Mouse (Mus musculus) C3H10T1/2 (cell line): ENCODE measurements around the gene Aff2. TPM values are rescaled to one million over a fixed set of nuclear protein-coding genes. Genes with fewer than 3 reads are reported as not detected.

Experiments used
- polyA plus RNA-seq, 2 experiments: library from polyadenylated mRNA; unstranded; fragments of >200 nt; fragmentation: generic; extraction: Trizol; gene quantifications; one replicate each; pipeline ENCODE4 v1.2.1; 2012; ENCODE audit warnings: missing spikeins in 2 of 2

The Aff2 gene
- under 1 TPM; 0.09 to 0.80 TPM for polyA plus RNA-seq

DNA sequence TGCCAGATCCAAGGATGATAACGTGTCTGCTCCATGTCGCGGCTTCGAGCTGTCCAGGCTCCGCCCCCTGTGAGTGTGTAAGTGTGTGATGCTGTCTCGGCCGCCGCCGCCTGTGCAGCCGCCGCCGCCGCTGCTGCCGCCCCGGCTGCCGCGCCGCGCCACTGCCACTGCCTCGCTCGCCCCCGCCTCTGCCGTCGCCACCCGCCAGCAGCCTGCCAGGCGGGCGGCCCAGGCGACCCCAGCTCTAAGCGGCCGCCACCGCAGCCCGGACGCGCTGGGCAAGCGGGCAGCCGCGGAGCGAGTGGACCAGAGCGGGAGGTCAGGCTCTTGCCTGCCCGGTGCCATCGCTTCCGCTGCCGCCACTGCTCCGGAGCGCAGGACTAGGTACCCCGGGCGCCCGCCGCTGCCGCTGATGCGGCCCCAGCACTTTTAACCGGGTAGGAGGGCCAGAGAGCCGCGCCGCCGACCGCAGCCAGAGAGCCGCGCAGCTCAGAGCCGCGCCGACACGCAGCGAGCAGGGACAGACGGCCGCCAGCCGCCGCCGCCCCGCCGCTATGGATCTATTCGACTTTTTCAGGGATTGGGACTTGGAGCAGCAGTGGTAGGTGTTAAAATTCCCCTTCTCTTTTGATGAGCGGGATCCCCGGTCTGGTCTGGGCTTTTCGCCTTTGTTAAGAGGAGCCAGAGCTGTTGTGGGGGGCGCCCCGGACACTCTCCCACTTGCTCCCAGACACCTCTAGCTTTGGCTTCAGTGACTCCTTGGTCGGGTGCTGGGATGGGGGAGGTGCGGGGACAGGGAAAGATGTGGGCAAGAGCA is at the start of gene Aff2:
Gene Aff2, plus strand, starts transcription at position 57 of the 817 bp plus-strand sequence.

